Mouse (Mus musculus) limb, embryonic 10.5 days (tissue): Measurements from ENCODE around the gene 2410015M20Rik. TPM values are rescaled to one million over a fixed set of nuclear protein-coding genes. Genes with fewer than 3 reads are reported as not detected.
A peak's percentile ranks its signal among the peaks of the same experiment; 100 is the strongest.

ENCODE experiments used
- DNase-seq: peaks from one replicate; pipeline ENCODE4 v3.0.0-alpha.2; 2017; ENCODE audit warnings: low spot score
- H3K27ac ChIP-seq: fragments of 300-500 bp; sonication (generic); 2 replicates; pipeline ENCODE4 v1.5.1; 2016; ENCODE audit warnings: mild to moderate bottlenecking
- H3K27me3 ChIP-seq: fragments of 300-500 bp; sonication (generic); 2 replicates; pipeline ENCODE4 v1.6.1; 2016; ENCODE audit warnings: low read depth, mild to moderate bottlenecking; ENCODE audit not compliant: poor library complexity, severe bottlenecking
- H3K36me3 ChIP-seq: fragments of 300-500 bp; sonication (generic); 2 replicates; pipeline ENCODE4 v1.6.1; 2016; ENCODE audit warnings: mild to moderate bottlenecking, moderate library complexity
- H3K4me1 ChIP-seq: fragments of 300-500 bp; sonication (generic); 2 replicates; pipeline ENCODE4 v1.6.1; 2016
- H3K4me3 ChIP-seq: fragments of 300-500 bp; sonication (generic); 2 replicates; pipeline ENCODE4 v1.5.1; 2016; ENCODE audit warnings: mild to moderate bottlenecking, moderate library complexity
- H3K9me3 ChIP-seq: fragments of 300-500 bp; sonication (generic); replicated peaks from 2 replicates; pipeline ENCODE4 v1.6.1; 2016; ENCODE audit warnings: mild to moderate bottlenecking
- WGBS: fragments of 180-500 bp; shearing (Covaris S2); methylation state at CpG from one replicate; pipeline ENCODE4 v1.1.7; 2016; 5-methylcytosine and 5-hydroxymethylcytosine counted together
- polyA plus RNA-seq: library from polyadenylated mRNA; unstranded; fragments of >200 nt; fragmentation: Nextera tagmentation; extraction: Ambion mirVana; gene quantifications from 2 replicates; pipeline ENCODE4 v1.2.1, GENCODE M21; 2016

2410015M20Rik gene
- polyA plus RNA-seq, 1 experiment from 2014 or later: 205 TPM

DNA sequence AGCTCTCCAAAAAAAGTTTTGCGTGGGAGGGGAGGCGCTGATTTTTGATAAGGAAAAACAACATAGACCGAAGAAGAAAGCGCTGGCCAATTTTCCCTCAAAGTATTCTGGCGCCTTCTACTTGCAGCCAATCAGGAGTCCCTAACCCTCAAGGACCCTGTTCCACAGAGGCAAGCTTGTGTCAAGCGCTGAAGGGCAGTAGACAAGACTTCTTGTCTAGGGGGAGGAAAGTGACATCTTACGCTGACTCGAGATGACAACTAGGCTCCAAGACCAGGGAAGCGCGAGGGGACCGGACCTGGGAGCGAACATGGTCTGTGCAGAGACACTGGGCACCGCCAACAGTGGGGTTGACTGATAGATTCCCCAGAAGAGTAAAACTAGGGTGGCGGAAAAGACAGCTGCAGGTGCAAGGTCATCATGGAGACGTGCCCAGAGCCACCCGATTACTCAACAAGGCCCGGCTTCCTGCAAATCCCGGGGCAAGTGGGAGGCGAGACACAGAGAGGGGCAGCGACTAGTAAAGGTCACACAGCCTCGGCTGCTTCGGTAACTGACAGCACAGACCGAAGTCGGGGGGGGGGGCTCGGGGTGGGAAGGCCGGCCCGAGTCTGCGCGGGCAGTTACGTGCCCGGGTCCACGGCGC, 25.8 kb downstream of the 2410015M20Rik start:
- no peak for DNase-seq
- Histone ChIP-seq H3K27me3 (no peaks in the 10 kb centered on the region), H3K9me3 (no peaks in the 10 kb centered on the region), H3K4me3 (peak overlapping the region; percentile 94), H3K36me3 (peaks cover 74% of the 10 kb centered on the region), H3K27ac (peak overlapping the region; percentile 96), H3K4me1 (peaks cover 45% of the 10 kb centered on the region)
- WGBS: 5% methylated on average over 33 of the region's 33 CpGs

DNA sequence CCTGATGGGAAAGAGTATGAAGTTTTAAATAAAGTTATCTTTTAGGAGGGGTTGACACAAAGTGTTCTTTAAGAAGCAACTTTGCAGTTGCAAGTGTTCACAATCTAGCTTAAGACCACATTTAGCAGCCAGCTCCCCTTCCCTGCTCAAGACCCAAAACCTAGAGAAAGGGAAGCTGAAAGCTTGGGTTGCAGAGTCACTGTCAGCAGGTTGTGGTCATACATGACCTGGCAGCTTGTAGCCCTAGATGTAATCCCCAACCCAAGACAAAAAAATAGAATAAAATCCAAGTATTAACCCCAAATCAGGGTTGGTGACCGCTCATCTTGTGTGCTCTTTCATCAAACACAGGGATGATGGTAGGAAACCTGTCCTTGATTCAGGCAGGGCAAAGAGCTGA, 26.5 kb downstream of the 2410015M20Rik start:
- peak overlapping the region; percentile 96 for H3K27ac ChIP-seq

DNA sequence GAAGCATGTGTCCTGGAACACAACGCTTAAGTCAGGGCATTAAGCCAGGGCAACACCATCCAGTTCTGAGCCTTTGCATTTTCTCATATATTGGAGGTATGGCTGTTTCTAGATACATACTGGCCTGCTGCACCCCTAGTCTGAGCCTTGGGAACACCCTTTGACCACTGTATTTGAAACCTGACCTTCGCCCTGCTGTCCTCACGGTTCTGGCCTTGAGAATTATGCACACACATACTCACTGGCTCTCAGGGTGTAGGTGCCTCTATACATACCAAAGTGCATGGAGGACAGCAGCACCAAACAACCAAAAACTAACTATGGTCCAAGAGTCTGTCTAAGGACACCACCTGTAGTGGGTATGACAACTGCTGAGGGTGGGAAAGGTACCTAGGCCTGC, 36.6 kb downstream of the 2410015M20Rik start:
- WGBS: 97% methylated on average over 3 of the region's 3 CpGs
- DNase-seq: no peak
- no peaks in the 10 kb centered on the region for H3K4me1 ChIP-seq
- H3K27ac ChIP-seq: no peak overlapping the region
- H3K4me3 ChIP-seq: no peak overlapping the region
- no peaks in the 10 kb centered on the region for H3K27me3 ChIP-seq
- H3K9me3 ChIP-seq: no peaks in the 10 kb centered on the region
- peaks cover 95% of the 10 kb centered on the region for H3K36me3 ChIP-seq

More for the DNA sequence above, 26.5 kb downstream of the 2410015M20Rik start:
- DNase-seq: no peak
- Histone ChIP-seq H3K4me1 (peaks cover 44% of the 10 kb centered on the region), H3K36me3 (peaks cover 74% of the 10 kb centered on the region), H3K27me3 (no peaks in the 10 kb centered on the region), H3K9me3 (no peaks in the 10 kb centered on the region), H3K4me3 (peak overlapping the region; percentile 94)
- 77% methylated on average over 1 of the region's 1 CpGs for WGBS

DNA sequence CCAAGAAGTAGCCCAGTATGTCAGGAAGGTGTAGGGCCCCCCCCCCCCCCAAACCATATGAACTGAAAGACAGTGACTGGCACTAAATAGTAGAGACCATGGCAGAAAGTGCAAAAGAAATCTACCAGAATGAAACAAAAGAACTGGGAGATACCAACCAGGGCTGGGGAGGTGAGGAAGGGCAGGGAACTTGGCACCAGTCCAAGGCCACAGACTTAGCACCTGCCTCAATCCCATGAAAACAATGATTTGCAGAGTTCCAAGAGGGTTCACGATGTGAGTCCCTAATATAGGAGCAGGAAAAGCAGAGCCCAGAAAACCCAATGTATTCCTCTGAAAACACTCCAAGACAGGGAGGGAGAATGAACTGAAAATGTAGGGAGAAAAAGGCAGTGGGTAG, 37.4 kb downstream of the 2410015M20Rik start:
- Histone ChIP-seq H3K36me3 (peaks cover 95% of the 10 kb centered on the region), H3K27ac (no peak overlapping the region), H3K9me3 (no peaks in the 10 kb centered on the region), H3K4me3 (no peak overlapping the region), H3K27me3 (no peaks in the 10 kb centered on the region), H3K4me1 (no peaks in the 10 kb centered on the region)
- DNase-seq: no peak
- WGBS: 86% methylated on average over 1 of the region's 1 CpGs

DNA sequence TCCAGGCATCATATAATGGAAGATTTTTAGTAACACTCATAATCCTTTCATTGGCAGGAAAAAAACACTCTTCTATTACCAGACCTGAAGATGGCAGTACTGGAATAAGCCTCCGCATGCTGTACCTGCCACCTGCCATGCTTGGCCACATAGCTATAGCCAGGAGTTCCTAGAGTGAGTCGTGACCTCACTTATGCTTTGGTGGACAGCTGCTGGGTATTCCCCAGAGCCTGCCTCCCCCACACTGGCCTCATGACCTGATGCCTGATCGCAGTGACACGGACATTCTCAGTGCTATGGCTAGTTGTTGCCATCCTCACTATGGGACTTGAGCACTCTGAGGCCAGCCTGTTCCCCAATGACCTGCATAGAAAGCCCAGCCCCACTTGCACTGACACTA, 39.3 kb downstream of the 2410015M20Rik start:
- 94% methylated on average over 4 of the region's 4 CpGs for WGBS
- Histone ChIP-seq H3K27me3 (no peaks in the 10 kb centered on the region), H3K27ac (no peak overlapping the region), H3K4me3 (no peak overlapping the region), H3K36me3 (peaks cover 98% of the 10 kb centered on the region), H3K4me1 (no peaks in the 10 kb centered on the region), H3K9me3 (no peaks in the 10 kb centered on the region)
- DNase-seq: no peak

DNA sequence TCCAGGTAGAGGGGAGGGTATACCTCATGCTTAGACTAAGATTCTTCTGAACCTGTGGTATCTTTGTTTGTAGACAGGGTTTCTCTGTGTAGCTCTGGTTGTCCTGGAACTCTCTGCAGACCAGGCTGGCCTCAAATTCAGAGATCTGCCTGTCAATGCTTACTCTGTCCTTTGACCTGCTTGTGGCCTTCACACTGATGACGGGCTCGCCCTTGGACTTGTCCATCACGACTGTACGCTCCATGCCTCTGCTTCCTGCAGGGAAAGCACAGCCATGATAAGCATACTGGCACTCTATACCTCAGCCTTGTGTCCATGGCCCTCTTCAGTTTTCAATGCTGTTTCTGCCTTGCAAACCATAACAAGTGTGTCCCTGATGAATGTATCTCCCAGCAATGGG, 42.2 kb downstream of the 2410015M20Rik start:
- WGBS: 98% methylated on average over 4 of the region's 4 CpGs
- Histone ChIP-seq H3K27ac (no peak overlapping the region), H3K36me3 (peaks cover 100% of the 10 kb centered on the region), H3K4me1 (no peaks in the 10 kb centered on the region), H3K9me3 (no peaks in the 10 kb centered on the region), H3K27me3 (no peaks in the 10 kb centered on the region), H3K4me3 (no peak overlapping the region)
- no peak for DNase-seq

DNA sequence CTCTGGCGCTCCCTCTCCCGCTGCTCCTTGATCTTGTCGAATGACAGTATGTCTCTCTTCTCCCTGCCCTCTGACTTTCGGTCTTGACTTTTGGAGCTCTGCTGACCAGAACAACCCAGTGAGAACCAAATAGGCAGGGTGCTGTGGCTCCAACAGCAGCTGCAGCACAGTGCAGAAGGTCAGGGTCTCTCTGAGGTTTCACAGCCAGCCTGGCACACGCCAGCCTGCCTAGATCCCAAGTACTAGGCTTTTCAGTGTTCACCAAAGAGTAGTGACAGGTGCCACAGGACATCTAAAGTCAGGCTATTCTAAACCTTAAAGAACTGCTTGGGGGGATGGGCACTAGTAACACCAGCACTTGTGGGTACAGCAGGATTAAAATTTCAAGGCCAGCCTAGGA, 42.7 kb downstream of the 2410015M20Rik start:
- no peak overlapping the region for H3K4me3 ChIP-seq
- no peak overlapping the region for H3K27ac ChIP-seq
- no peak for DNase-seq
- no peaks in the 10 kb centered on the region for H3K4me1 ChIP-seq
- 90% methylated on average over 5 of the region's 5 CpGs for WGBS
- no peaks in the 10 kb centered on the region for H3K9me3 ChIP-seq
- no peaks in the 10 kb centered on the region for H3K27me3 ChIP-seq
- peaks cover 100% of the 10 kb centered on the region for H3K36me3 ChIP-seq

DNA sequence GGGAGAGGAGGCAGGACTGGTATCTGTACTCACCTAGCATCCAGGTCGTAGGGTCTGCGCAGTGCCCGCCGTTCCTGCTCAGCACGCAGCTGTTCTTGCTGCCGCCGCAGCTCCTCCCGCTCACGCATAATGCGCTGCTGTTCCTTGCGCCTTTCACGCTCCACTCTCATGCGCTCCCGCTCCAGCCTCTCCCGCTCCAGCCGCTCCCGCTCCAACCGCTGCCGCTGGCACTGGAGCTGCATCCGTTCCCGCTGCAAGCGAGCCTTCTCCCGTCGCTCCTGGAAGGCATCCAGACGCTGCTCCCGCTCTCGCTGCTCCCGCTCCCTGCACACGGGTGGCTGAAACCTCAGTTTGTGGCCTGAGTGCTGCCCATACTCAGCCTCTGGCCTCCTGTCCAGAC, 43.3 kb downstream of the 2410015M20Rik start:
- H3K36me3 ChIP-seq: peaks cover 100% of the 10 kb centered on the region
- no peak for DNase-seq
- WGBS: 94% methylated on average over 29 of the region's 29 CpGs
- H3K9me3 ChIP-seq: no peaks in the 10 kb centered on the region
- H3K4me3 ChIP-seq: no peak overlapping the region
- H3K4me1 ChIP-seq: no peaks in the 10 kb centered on the region
- no peaks in the 10 kb centered on the region for H3K27me3 ChIP-seq
- H3K27ac ChIP-seq: no peak overlapping the region

DNA sequence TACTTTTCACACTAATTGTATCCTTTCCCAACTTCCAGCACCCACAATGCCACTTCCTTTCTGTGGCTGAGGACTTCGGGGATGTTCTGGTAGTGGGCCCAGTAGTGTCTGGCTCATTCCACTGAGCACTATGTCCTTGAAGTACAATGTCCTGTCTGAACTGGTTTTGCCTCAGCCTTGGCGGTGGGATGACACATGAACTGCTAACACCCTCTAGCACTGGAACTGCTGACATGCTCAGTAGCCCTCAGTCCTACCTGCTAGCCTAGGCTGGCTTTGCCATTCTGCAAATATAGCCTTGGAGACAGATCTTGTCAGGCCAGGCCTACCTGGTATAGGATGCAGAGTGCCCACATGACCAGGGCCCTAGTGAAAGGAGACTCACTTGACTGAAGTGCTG, 47.7 kb downstream of the 2410015M20Rik start:
- Histone ChIP-seq H3K36me3 (peaks cover 70% of the 10 kb centered on the region), H3K9me3 (no peaks in the 10 kb centered on the region), H3K27ac (no peak overlapping the region), H3K4me1 (no peaks in the 10 kb centered on the region), H3K4me3 (no peak overlapping the region), H3K27me3 (no peaks in the 10 kb centered on the region)
- no peak for DNase-seq
- WGBS: 96% methylated on average over 2 of the region's 2 CpGs

DNA sequence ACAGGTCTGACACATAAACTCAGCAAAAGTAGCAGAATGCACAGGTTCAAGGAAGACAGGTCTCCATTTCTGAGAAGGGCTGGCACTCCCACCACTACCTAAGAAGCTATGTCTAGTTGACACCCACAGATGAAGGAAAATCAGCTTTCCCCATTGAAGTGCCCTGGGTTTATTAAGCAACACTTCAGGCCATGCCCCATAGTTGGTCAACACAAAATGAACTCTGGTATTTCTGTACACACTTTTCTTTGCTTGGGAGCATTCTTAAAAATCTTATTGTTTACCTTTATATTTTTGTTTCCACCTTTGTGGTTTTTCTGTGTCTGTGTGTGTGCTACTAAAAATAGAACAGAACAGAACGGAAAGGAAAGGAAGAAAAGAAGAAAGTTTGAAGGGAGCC, 49.4 kb downstream of the 2410015M20Rik start:
- DNase-seq: no peak
- H3K9me3 ChIP-seq: no peaks in the 10 kb centered on the region
- no peak overlapping the region for H3K27ac ChIP-seq
- H3K36me3 ChIP-seq: peaks cover 53% of the 10 kb centered on the region
- WGBS: 78% methylated on average over 1 of the region's 1 CpGs
- H3K4me3 ChIP-seq: no peak overlapping the region
- no peaks in the 10 kb centered on the region for H3K27me3 ChIP-seq
- H3K4me1 ChIP-seq: no peaks in the 10 kb centered on the region

DNA sequence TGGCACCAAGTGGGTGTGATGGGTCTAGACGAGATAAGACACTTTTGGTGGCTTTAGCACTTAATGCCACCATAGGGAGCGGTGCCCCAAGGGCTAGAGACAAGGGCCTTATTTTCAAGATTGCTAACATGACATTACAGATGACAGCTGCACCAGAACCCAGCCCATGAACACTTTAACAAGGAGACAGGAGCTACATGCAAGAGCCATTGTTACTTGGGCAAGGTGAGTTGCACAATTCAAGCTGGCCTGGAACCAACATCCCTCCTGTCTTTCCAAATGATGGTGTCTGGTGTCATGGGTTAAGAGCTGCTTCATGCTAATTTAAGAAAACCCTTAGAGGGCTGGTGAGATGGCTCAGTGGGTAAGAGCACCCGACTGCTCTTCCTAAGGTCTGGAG, 50.2 kb downstream of the 2410015M20Rik start:
- Histone ChIP-seq H3K9me3 (no peaks in the 10 kb centered on the region), H3K4me1 (no peaks in the 10 kb centered on the region), H3K36me3 (peaks cover 45% of the 10 kb centered on the region), H3K27me3 (no peaks in the 10 kb centered on the region), H3K4me3 (no peak overlapping the region), H3K27ac (no peak overlapping the region)
- no peak for DNase-seq
- 78% methylated on average over 3 of the region's 3 CpGs for WGBS

DNA sequence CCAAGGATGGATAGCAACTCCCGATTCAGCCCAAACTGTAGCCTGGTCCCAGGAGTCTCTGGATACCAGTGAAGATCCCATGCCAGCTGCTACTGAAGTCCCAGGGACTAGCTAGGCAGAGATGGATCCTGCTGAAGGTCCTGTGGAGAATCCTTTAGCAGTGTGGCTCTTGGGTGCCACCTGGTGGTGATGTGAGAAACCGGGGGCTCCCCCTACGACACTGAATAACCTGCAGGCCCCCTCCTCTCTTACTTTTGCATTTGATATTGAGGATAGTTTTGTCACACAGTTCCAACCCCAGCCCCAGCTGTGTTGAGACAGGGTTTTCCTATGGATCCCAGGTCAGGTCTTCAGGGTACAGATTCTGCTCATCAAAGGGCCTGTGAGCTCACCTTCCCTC, 51.1 kb downstream of the 2410015M20Rik start:
- H3K27me3 ChIP-seq: no peaks in the 10 kb centered on the region
- no peaks in the 10 kb centered on the region for H3K4me1 ChIP-seq
- H3K36me3 ChIP-seq: peaks cover 36% of the 10 kb centered on the region
- peak; percentile 77 for DNase-seq
- WGBS: 20% methylated on average over 3 of the region's 3 CpGs
- no peaks in the 10 kb centered on the region for H3K9me3 ChIP-seq
- H3K4me3 ChIP-seq: no peak overlapping the region
- no peak overlapping the region for H3K27ac ChIP-seq
